Mouse (Mus musculus) megakaryocyte, embryonic 14.5 days (primary cell): ENCODE results near the gene Dglucy.

Experiments
- FLI1 ChIP-seq: IDR thresholded peaks from 2 replicates; pipeline ENCODE4 v1.6.1; 2012; ENCODE audit warnings: low read length, inconsistent platforms, mixed read lengths
- GATA1 ChIP-seq: IDR thresholded peaks from 3 replicates; pipeline ENCODE4 v1.6.1; 2012; ENCODE audit warnings: mixed read lengths, low read length, inconsistent platforms, borderline replicate concordance

DNA sequence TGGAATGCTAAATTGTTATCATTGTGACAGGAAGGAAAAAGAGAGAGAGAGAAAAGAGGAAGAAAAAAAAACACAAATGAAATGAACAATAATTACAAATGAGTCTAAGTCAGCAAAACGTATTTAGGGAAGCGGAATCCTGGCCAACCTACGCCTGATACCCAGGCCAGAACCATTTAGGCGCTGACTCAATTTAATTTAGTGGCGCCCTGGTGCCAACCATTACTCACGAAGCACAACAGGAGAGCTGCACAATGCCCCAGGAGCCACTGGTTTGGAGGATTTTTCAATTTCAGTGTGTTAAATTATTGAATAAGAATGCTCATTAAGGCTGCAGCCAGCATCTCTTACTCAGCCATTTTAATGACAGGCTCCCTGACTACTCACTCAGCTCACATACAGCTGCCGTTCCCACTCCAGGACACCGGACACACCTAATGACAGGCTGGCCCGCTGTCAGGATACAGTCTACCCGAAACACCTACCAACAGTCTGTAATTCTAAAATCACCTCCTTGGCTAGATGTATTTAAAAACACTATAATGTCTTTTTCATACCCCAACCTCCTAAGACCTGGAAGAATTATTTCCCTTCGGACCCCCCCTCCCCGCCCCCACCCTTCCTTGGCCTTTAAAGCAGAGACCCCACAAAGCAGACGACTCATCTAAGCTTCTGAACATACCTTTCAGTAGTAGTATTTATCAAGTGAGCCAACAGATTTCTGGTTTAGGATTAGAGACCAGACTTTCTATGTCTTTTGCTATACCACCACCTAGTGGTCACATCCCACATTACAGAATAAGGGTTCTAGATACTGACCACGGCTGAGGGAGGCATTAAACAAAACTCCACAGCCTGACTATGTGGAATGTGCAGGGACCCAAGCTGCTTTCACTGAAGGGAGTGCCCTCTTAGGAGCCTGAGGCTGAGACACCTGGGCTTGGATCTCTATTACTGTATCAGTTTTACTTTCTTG, 147.1 kb downstream of the Dglucy start:
- no peak for TF ChIP-seq GATA1
- TF ChIP-seq FLI1: no peak
